Mouse (Mus musculus) liver, adult 2 months (tissue): ENCODE measurements around the gene Tmem132d.

Experiments
- CTCF ChIP-seq: fragments of 200-500 bp; IDR thresholded peaks from 2 replicates; pipeline ENCODE4 v1.5.1; 2011; ENCODE audit warnings: low read depth, low read length, control low read depth
- POLR2A ChIP-seq: fragments of 200-500 bp; IDR thresholded peaks from 2 replicates; pipeline ENCODE4 v1.6.1; 2011; ENCODE audit warnings: low read length, control low read depth; ENCODE audit not compliant: insufficient read depth; ENCODE audit errors: extremely low read depth

DNA sequence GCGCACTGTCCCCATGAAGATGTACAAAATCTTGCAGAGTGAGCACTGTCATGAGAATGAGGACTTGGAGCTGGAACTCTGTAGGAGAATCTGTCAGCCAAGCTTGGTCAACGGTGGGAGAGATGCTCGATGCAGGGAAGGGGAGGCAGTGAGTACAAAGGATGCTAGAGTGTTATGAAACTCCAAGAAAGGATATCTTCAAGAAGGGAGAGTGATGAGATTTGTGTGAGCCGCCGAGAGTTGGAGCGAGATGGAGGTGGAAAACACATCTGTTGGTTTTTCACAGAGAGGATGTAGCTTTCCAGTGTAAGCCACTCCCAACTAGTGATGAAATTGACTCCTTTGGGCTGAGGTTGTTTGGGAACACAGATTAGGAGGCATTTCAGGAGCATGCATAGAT lies 604.1 kb downstream of the Tmem132d start:
- TF ChIP-seq POLR2A (no peak), CTCF (no peak)
